Mouse (Mus musculus) heart, postnatal 25 days (tissue): ENCODE data around the gene Bri3bp. TPM values are rescaled to one million over a fixed set of nuclear protein-coding genes. Genes with fewer than 3 reads are reported as not detected.
"Not testable (repeated sequence)": the region's sequence is repeated elsewhere in the genome, so short reads cannot be mapped to it uniquely, and the experiment has no call there.

Experiments
- DNase-seq: peaks from one replicate; pipeline ENCODE4 v3.0.0; 2022; ENCODE audit warnings: low spot score
- intact Hi-C: fragments of 180-260 bp; cut with DNase I; formaldehyde crosslinking; loops from one replicate; pipeline ENCODE4 v1.15.1; 2025
- total RNA-seq, 2 experiments: library from RNA; stranded (reverse); gene quantifications; 2 replicates each; pipeline ENCODE4 v1.2.3; 2021

Gene Bri3bp
- total RNA-seq, 2 experiments from 2014 or later = 49.0 to 57.6 TPM

DNA sequence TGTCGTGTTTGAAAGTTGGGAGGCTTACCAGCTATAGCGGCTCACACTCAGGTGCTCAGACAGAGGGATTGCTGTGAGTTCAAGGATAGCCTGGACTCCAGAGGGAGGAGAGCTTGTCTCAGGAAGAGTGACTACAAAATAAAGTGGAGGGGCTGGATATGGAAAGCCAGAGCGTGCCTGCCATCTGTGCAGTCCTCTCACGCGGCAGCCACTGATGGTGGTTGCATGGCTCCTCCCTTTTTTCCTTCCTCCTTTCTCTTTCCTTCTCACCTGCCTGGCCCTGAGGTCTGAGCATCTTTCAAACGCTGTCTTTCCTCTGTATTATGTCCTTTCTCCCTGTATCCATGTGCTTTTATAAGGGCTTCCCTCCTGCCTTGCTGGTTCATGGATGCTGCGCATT is 36.7 kb downstream of the Bri3bp start:
- intact Hi-C loops = no loop called here
- DNase-seq = no peak

DNA sequence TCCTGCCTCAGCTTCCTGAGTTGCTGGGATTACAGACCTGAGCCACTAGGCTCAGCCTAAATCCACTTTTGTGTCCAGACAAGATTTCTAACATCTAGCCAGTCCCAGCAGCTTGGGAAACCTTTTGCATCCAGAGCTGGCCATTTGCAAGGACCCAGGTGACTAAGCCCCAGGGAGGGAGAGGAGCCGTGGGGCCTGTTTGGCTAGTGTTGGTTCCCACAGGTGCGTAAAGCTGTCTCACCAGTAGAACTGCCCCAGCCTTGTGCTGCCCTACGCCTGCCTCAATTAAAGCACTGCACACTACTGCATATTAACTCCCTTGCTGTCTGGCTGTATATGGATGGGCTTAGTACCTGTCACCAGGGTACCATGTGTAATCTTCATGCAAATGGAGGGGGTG is 38.0 kb downstream of the Bri3bp start:
- DNase-seq = no peak
- intact Hi-C loops = no loop called here

DNA sequence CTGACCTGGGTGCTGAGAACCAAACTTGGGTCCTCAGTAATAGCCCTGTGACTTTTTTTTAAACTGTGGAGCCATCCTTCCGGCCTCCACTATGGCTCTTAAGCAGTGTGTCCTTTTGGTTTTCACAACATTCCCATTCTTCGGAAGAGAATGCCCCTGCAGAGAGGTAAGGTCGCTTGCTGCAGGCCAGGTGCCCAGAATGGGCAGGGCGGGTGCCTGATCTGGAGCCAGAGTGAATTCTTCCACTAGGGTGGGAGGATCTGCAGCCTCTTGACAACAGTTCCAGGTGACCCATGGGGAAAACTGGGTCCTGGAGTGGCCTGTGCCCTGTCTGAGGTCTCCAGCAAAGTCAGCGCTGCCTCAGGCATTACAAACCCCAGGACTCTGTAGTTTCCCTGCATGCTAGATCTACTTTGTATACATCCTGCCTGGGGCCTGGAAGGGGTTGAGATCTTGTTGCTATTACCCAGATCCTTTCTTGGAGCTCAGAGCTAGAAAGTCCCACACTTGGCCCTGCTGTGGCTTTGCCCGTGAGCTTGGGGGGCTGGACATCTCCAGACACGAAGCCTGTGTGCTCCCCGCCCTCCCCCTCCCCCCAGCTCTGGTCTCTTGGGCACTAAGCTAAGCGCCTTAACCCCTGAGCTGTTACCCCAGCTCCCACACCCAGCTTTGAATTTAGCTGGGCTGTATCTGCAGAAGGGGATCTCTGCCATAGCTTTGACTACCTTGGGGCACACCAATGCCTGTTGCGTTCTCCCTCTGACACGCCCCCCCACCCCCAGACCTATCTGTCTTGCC is 39.3 kb downstream of the Bri3bp start:
- intact Hi-C loops = no loop called here
- DNase-seq = no peak

- intact Hi-C loops = no loop called here
- DNase-seq = no peak
These were observed 41.1 kb downstream of the Bri3bp start for GRCm38 (mm10) chr5:125482474-125482873.

DNA sequence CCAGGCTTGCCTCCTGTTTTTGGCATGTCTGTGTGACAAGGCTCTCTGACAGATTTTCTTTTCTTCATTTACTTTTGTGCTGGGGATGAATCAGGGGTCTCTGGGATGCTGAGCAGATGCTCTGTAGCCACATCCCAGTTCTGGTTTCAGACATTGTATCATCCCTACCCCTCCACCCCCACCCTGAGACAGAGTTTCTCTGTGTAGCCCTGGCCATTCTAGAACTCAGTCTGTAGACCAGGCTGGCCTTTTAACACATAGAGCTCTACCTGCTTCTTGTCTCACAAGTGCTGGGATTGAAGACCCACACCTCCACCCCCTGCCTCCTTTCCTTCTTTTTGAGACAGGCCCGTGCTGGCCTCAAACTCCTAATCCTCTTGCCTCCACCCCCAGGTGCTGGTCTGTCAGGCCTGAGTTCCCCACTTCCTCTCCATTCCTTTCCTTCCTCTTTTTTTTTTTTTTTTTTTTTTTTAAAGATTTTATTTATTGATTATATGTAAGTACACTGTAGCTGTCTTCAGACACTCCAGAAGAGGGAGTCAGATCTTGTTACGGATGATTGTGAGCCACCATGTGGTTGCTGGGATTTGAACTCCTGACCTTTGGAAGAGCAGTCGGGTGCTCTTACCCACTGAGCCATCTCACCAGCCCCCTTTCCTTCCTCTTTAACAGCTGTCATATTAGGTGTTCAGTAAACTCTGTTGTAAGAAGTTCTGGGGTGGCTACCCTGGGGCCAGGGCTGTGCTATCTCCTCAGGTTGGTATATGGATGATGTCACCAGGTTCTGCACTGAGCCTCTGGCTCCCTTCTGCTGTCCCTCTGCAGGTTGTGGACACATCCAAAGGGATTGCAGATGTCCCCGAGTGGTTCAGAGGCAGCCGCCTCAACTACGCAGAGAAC is 42.6 kb downstream of the Bri3bp start:
- intact Hi-C loops = no loop called here
- DNase-seq = no peak

GRCm38 (mm10) chr5:125485031-125485778 is 43.8 kb downstream of the Bri3bp start:
- intact Hi-C loops = loop anchor here (5.0 kb wide), 1 partner anchor 73 kb away; no protein-coding TSS in a partner anchor
- no peak for DNase-seq

DNA sequence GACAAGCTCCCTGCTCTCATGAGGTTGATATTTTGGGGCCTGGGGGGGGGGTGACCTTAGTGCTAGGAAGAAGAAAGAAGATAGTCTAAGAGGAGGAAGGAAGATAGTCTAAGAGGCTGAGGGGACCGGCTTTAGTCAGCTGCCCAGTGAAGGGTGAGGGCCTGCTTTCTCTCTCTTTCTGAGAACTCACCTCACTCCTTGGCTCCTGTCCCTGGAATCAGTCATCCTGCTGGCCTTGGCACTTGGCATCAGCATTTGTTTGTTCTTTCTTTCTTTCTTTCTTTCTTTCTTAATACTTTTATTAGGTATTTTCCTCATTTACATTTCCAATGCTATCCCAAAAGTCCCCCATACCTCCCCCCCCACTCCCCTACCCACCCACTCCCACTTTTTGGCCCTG is 44.7 kb downstream of the Bri3bp start:
- intact Hi-C loops = loop anchor here (5.0 kb wide), 1 partner anchor 74 kb away; no protein-coding TSS in a partner anchor
- DNase-seq = no peak

GRCm38 (mm10) chr5:125487375-125488115 is 46.2 kb downstream of the Bri3bp start:
- no peak for DNase-seq
- intact Hi-C loops = loop anchor here (5.0 kb wide), 1 partner anchor 75 kb away; no protein-coding TSS in a partner anchor

DNA sequence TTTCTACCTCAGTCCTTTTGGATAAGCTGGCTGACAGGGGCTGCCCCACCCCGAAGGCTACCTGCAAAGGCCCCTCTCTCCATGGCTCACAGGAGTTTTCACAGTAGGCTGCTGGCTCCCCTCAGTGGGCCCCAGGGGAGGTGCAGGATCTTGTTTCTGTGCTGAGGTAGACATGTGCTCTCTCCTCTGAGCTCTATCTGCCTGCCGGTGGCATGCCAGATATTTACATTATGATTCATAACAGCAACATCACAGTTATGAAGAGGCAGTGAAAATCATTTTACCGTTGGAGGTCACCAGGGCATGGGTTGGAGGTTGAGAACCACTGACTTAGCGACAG is 46.7 kb downstream of the Bri3bp start:
- no peak for DNase-seq
- intact Hi-C loops = loop anchor here (5.0 kb wide), 1 partner anchor 76 kb away; no protein-coding TSS in a partner anchor

DNA sequence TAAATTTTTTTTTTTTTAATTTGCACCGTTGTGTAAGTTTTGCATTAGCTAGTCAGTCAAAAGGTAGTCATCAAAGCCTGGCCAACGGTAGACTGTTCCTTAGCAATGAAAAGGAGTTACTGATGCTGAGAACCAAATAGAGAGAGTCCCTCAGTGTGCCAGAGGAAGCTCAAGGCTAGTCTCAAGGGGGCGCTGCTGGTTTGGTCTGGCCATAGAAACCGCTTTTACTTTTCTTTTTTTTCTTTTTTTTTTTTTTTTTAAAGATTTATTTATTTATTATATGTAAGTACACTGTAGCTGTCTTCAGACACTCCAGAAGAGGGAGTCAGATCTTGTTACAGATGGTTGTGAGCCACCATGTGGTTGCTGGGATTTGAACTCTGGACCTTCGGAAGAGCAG is 47.6 kb downstream of the Bri3bp start:
- DNase-seq = not testable (repeated sequence)
- intact Hi-C loops = loop anchor here (5.0 kb wide), 1 partner anchor 77 kb away; no protein-coding TSS in a partner anchor

DNA sequence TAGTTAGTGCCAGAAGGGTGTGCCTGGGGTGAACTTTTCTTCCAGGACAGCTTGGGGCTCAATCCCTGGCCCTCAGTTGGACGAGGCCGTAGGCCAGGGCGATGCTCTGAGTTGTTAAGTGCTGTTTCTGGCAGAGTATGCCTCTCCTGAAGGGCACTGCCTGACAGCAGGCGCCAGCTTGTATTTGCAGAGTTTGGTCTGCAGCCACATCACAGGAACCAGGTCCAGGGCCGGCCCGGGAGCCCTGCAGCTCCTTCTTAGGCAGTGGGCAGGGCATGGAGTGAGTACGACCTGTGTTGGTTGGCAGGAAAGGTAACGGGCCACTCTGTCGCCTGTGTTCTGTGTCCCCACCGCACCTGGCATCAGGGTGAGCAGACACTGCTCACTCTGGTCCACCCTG is 49.7 kb downstream of the Bri3bp start:
- intact Hi-C loops = no loop called here
- no peak for DNase-seq

- DNase-seq = no peak
- intact Hi-C loops = no loop called here
These were observed 51.2 kb downstream of the Bri3bp start for GRCm38 (mm10) chr5:125492379-125493092.

DNA sequence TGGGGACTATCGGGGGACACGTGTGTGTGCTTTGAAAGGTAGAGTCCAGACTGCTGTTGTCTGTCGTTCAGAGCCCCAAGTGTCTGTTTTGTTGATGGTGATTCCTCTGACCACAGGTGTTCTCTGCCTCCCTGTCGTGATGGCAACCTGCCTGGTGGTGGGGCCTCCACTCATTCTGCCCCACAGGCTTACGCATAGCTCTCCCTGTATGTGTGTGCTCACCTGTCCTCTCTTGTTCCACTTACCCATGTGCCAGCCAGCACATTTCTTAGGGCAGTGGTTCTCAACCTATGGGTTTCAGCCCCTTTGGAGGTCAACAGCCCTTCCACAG is 51.7 kb downstream of the Bri3bp start:
- intact Hi-C loops = no loop called here
- DNase-seq = no peak

DNA sequence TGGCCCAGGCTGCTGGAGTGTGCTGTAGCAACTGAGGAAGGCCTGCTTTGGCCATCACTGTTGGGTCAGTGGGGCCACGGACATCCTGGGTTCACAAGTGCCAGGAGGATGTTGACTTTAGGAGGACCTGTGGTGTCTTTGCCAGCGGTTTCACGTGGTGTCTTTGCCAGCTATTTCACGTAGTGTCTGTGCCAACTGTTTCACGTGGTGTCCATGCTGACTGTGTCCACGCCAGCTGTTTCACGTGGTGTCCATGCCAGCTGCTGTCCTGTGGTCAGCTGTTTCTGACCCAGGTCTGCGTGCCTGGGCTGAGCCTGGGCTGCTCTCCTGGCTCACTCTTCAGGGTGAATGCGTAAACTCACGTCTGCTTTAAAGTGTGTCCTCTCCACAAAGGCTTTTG is 54.3 kb downstream of the Bri3bp start:
- no peak for DNase-seq
- intact Hi-C loops = no loop called here

DNA sequence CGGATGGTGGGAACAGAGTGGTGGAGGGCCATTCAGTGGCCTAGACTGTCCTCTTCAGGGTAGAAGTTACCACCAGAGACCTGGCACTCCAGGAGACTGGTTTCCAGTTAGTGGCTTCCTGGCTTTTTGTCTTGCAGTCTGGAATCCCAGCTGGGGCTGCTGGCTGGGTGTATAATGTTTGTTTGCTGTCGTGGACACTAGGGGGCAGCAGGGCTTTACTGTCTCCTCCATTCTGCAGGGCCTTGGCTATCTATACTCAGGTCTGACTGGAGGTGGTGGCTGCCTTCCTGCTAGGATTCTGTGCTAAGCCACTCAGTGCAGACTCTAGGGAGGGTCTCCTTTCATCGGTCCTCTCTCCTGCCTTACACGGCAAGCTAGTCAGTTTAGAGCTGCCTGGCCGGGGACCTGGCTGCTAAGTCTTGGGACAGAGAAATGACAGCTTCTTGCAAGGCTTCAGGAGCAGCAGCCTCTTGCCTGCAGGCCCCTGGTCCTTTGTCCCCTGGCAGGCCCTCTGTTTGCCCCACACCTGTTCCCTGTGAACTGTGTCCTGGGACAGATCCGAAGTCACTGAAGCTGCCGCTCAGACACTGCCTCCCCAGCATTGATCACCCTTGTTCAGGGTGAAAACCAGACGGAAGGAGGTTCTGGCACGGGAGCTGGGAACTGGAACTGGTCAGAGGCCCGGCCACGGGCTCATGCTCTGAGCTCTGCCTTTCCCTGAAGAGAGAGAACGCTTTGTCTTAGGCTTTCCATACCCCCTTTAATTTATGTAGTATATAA is 56.6 kb downstream of the Bri3bp start:
- intact Hi-C loops = no loop called here
- DNase-seq = no peak

DNA sequence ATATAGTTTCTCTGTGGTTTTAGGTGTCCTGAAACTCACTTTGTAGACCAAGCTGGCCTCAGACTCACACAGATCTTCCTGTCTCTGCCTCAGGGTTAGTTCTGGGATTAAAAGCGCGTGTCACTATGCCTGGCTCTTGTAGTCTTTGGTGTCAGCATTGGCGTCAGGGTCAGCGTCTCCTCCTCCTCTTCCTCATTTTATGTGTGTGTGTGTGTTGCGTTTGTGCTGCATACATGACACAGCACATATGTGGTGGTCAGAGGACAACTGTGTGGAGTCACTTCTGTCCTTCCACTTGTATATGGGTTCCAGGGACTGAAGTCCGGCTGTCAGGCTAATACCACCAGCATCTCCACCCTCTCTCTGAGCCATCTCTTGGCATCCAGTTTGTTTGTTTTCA is 60.1 kb downstream of the Bri3bp start:
- DNase-seq = no peak
- intact Hi-C loops = no loop called here

GRCm38 (mm10) chr5:125502186-125502585 is 60.8 kb downstream of the Bri3bp start:
- intact Hi-C loops = no loop called here
- DNase-seq = no peak

- DNase-seq = no peak
- intact Hi-C loops = no loop called here
These were observed 62.3 kb downstream of the Bri3bp start for GRCm38 (mm10) chr5:125503628-125504027.
